Mouse (Mus musculus): ENCODE measurements at regions not wholly inside any gene's neighbourhood (a gene's known extent, or its start where the extent isn't known, plus 50 kb on each side); places are given as distances from the start of the nearest gene placed in this dataset.

DNA sequence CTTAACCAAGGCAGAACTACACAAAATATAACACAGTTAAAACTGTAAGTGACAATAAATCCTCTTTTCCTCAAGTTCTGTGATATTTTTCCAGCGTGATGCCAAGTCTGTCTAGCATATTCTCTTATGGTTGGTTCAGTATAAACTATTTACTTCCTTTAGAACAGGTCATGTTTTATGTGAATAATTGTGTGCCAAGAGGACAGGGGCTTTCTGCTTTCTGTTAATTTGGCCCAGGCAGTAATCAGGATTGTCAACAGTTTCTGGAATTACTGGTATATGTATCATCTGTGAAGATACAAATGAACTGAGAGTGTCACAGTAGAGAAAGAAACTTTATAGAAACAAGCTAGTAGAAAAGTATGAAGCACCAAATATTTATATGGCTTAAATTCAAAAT is 1039.5 kb upstream of the Adcyap1 start:
- ATAC-seq (ENCODE audit: low FRiP score, low read depth) (no peak), DNase-seq (ENCODE audit: low spot score) (no peak)
- Histone ChIP-seq H3K4me2 (replicated peaks; ENCODE audit: low read depth, low read length, severe bottlenecking) (no peak overlapping the region), H3K9me3 (ENCODE audit: control insufficient read depth, low read length) (no peaks in the 10 kb centered on the region), H3K9ac (ENCODE audit: low read depth, low read length, severe bottlenecking) (no peak overlapping the region), H3K4me3 (replicated peaks; ENCODE audit: low read length) (no peak overlapping the region), H3K27ac (replicated peaks; ENCODE audit: low read depth, low read length) (no peak overlapping the region), H3K36me3 (ENCODE audit: control insufficient read depth, insufficient read depth, low read length) (no peaks in the 10 kb centered on the region), H3K27me3 (ENCODE audit: control insufficient read depth, insufficient read depth, low read length) (no peaks in the 10 kb centered on the region), H3K4me1 (ENCODE audit: control insufficient read depth, insufficient read depth, low read length) (no peaks in the 10 kb centered on the region)
- no peak for TF ChIP-seq POLR2A (IDR thresholded peaks at IDR 0.05; ENCODE audit: borderline replicate concordance, extremely low read depth, insufficient read depth, insufficient read length)
- 67% methylated on average over 1 of the region's 1 CpGs for WGBS

GRCm38 (mm10) chr17:92185740-92186139 is 1013.1 kb upstream of the Adcyap1 start:
- Histone ChIP-seq H3K4me3 (replicated peaks; ENCODE audit: low read length) (no peak overlapping the region), H3K4me1 (ENCODE audit: control insufficient read depth, insufficient read depth, low read length) (no peaks in the 10 kb centered on the region), H3K27ac (replicated peaks; ENCODE audit: low read depth, low read length) (no peak overlapping the region), H3K9ac (ENCODE audit: low read depth, low read length, severe bottlenecking) (no peak overlapping the region), H3K4me2 (replicated peaks; ENCODE audit: low read depth, low read length, severe bottlenecking) (no peak overlapping the region), H3K36me3 (ENCODE audit: control insufficient read depth, insufficient read depth, low read length) (no peaks in the 10 kb centered on the region), H3K9me3 (ENCODE audit: control insufficient read depth, low read length) (no peaks in the 10 kb centered on the region), H3K27me3 (ENCODE audit: control insufficient read depth, insufficient read depth, low read length) (no peaks in the 10 kb centered on the region)
- 88% methylated on average over 1 of the region's 1 CpGs for WGBS
- DNase-seq (ENCODE audit: low spot score) (no peak), ATAC-seq (ENCODE audit: low FRiP score, low read depth) (no peak)
- no peak for TF ChIP-seq POLR2A (IDR thresholded peaks at IDR 0.05; ENCODE audit: borderline replicate concordance, extremely low read depth, insufficient read depth, insufficient read length)

- H3K27ac ChIP-seq (replicated peaks; ENCODE audit: low read depth, low read length), result no peak overlapping the region
- H3K9me3 ChIP-seq (ENCODE audit: control insufficient read depth, low read length), result no peaks in the 10 kb centered on the region
- no peaks in the 10 kb centered on the region for H3K36me3 ChIP-seq (ENCODE audit: control insufficient read depth, insufficient read depth, low read length)
- H3K4me2 ChIP-seq (replicated peaks; ENCODE audit: low read depth, low read length, severe bottlenecking), result no peak overlapping the region
- H3K27me3 ChIP-seq (ENCODE audit: control insufficient read depth, insufficient read depth, low read length), result no peaks in the 10 kb centered on the region
- H3K9ac ChIP-seq (ENCODE audit: low read depth, low read length, severe bottlenecking), result no peak overlapping the region
- no peak overlapping the region for H3K4me3 ChIP-seq (replicated peaks; ENCODE audit: low read length)
- DNase-seq (ENCODE audit: low spot score), result no peak
- no peak for ATAC-seq (ENCODE audit: low FRiP score, low read depth)
- H3K4me1 ChIP-seq (ENCODE audit: control insufficient read depth, insufficient read depth, low read length), result no peaks in the 10 kb centered on the region
- TF ChIP-seq POLR2A (IDR thresholded peaks at IDR 0.05; ENCODE audit: borderline replicate concordance, extremely low read depth, insufficient read depth, insufficient read length), result no peak
These were observed 988.1 kb upstream of the Adcyap1 start for GRCm38 (mm10) chr17:92210730-92211129.

- no peak for TF ChIP-seq POLR2A (IDR thresholded peaks at IDR 0.05; ENCODE audit: borderline replicate concordance, extremely low read depth, insufficient read depth, insufficient read length)
- 20% methylated on average over 2 of the region's 2 CpGs for WGBS
- DNase-seq (ENCODE audit: low spot score) (peak; percentile 5), ATAC-seq (ENCODE audit: low FRiP score, low read depth) (peak; percentile 55; the same call in 1 of the 2 replicates)
- H3K9me3 ChIP-seq (ENCODE audit: control insufficient read depth, low read length), result no peaks in the 10 kb centered on the region
- H3K4me1 ChIP-seq (ENCODE audit: control insufficient read depth, insufficient read depth, low read length), result no peaks in the 10 kb centered on the region
- H3K36me3 ChIP-seq (ENCODE audit: control insufficient read depth, insufficient read depth, low read length), result no peaks in the 10 kb centered on the region
- no peak overlapping the region for H3K27ac ChIP-seq (replicated peaks; ENCODE audit: low read depth, low read length)
- H3K4me2 ChIP-seq (replicated peaks; ENCODE audit: low read depth, low read length, severe bottlenecking), result no peak overlapping the region
- no peak overlapping the region for H3K4me3 ChIP-seq (replicated peaks; ENCODE audit: low read length)
- H3K27me3 ChIP-seq (ENCODE audit: control insufficient read depth, insufficient read depth, low read length), result no peaks in the 10 kb centered on the region
- H3K9ac ChIP-seq (ENCODE audit: low read depth, low read length, severe bottlenecking), result no peak overlapping the region
These were observed 982.4 kb upstream of the Adcyap1 start for GRCm38 (mm10) chr17:92216464-92216863.

Data from limb, embryonic 14.5 days (tissue).